Mouse (Mus musculus): ENCODE measurements at regions not wholly inside any gene's neighbourhood (a gene's known extent, or its start where the extent isn't known, plus 50 kb on each side); places are given as distances from the start of the nearest gene placed in this dataset.

GRCm38 (mm10) chr6:74735661-74736060 lies 1266.2 kb upstream of the 4931417E11Rik start:
- Histone ChIP-seq H3K36me3 (replicated peaks; ENCODE audit: control insufficient read depth, insufficient read depth, low read depth, low read length) (no peaks in the 10 kb centered on the region), H3K27ac (replicated peaks; ENCODE audit: low read depth, low read length) (no peak overlapping the region), H3K27me3 (ENCODE audit: control insufficient read depth, insufficient read depth, low read length) (no peaks in the 10 kb centered on the region), H3K4me3 (ENCODE audit: low read depth, low read length) (no peak overlapping the region), H3K4me2 (ENCODE audit: low read depth, low read length) (no peak overlapping the region), H3K9ac (replicated peaks; ENCODE audit: low read length) (no peak overlapping the region), H3K9me3 (replicated peaks; ENCODE audit: control insufficient read depth, low read length) (no peaks in the 10 kb centered on the region), H3K4me1 (ENCODE audit: control insufficient read depth, insufficient read depth, low read length) (no peaks in the 10 kb centered on the region)
- DNase-seq (ENCODE audit: low spot score) = peak; percentile 52
- no peak for ATAC-seq (replicated peaks; ENCODE audit: insufficient number of reproducible peaks, low FRiP score, low TSS enrichment, low read depth)

GRCm38 (mm10) chr6:74698732-74699131 lies 1229.3 kb upstream of the 4931417E11Rik start:
- H3K27me3 ChIP-seq (ENCODE audit: control insufficient read depth, insufficient read depth, low read length) = no peaks in the 10 kb centered on the region
- H3K9ac ChIP-seq (replicated peaks; ENCODE audit: low read length) = no peak overlapping the region
- no peak overlapping the region for H3K27ac ChIP-seq (replicated peaks; ENCODE audit: low read depth, low read length)
- no peak overlapping the region for H3K4me3 ChIP-seq (ENCODE audit: low read depth, low read length)
- no peaks in the 10 kb centered on the region for H3K36me3 ChIP-seq (replicated peaks; ENCODE audit: control insufficient read depth, insufficient read depth, low read depth, low read length)
- WGBS = 86% methylated on average over 1 of the region's 1 CpGs
- H3K9me3 ChIP-seq (replicated peaks; ENCODE audit: control insufficient read depth, low read length) = no peaks in the 10 kb centered on the region
- H3K4me2 ChIP-seq (ENCODE audit: low read depth, low read length) = no peak overlapping the region
- ATAC-seq (replicated peaks; ENCODE audit: insufficient number of reproducible peaks, low FRiP score, low TSS enrichment, low read depth) (no peak), DNase-seq (ENCODE audit: low spot score) (no peak)
- no peaks in the 10 kb centered on the region for H3K4me1 ChIP-seq (ENCODE audit: control insufficient read depth, insufficient read depth, low read length)
